Mouse (Mus musculus) spleen, adult 2 months (tissue): ENCODE measurements around the gene Il2rg. TPM values are rescaled to one million over a fixed set of nuclear protein-coding genes. Genes with fewer than 3 reads are reported as not detected.

Experiments
- DNase-seq, 2 experiments: peaks; one replicate each; pipeline versions ENCODE4 v3.0.0 to v3.0.0-alpha.2; 2012 to 2021; ENCODE audit warnings: low spot score in 2 of 2, low read depth in 1 of 2
- H3K27ac ChIP-seq: fragments of 200-500 bp; 2 replicates; pipeline ENCODE4 v1.5.1; 2012; ENCODE audit warnings: low read length, inconsistent platforms; ENCODE audit not compliant: insufficient read depth
- H3K27me3 ChIP-seq: fragments of 200-500 bp; 2 replicates; pipeline ENCODE4 v1.6.1; 2012; ENCODE audit warnings: mild to moderate bottlenecking, moderate library complexity, low read length, inconsistent platforms; ENCODE audit not compliant: control insufficient read depth, insufficient read depth
- H3K36me3 ChIP-seq: fragments of 200-500 bp; 2 replicates; pipeline ENCODE4 v1.6.1; 2012; ENCODE audit warnings: mild to moderate bottlenecking, low read length, inconsistent platforms; ENCODE audit not compliant: control insufficient read depth, insufficient read depth
- H3K4me1 ChIP-seq: fragments of 200-500 bp; 2 replicates; pipeline ENCODE4 v1.6.1; 2011; ENCODE audit warnings: inconsistent platforms; ENCODE audit not compliant: control insufficient read depth, insufficient read depth, insufficient read length
- H3K4me3 ChIP-seq: fragments of 200-500 bp; 2 replicates; pipeline ENCODE4 v1.5.1; 2011; ENCODE audit warnings: mild to moderate bottlenecking, inconsistent platforms; ENCODE audit not compliant: insufficient read depth, insufficient read length; ENCODE audit errors: extremely low read depth
- CTCF ChIP-seq: fragments of 200-500 bp; IDR thresholded peaks from 2 replicates; pipeline ENCODE4 v1.5.1; 2011; ENCODE audit warnings: mild to moderate bottlenecking, inconsistent platforms; ENCODE audit not compliant: insufficient read depth, insufficient read length, insufficient replicate concordance; ENCODE audit errors: extremely low read depth
- POLR2A ChIP-seq: fragments of 200-500 bp; IDR thresholded peaks from 2 replicates; pipeline ENCODE4 v1.6.1; 2011; ENCODE audit warnings: low read depth, low read length, inconsistent platforms
- WGBS: fragments of 180-500 bp; shearing (Covaris S2); methylation state at CpG from one replicate; pipeline ENCODE4 v1.1.7; 2018; 5-methylcytosine and 5-hydroxymethylcytosine counted together
- polyA plus RNA-seq: library from polyadenylated mRNA; depleted of rRNA; stranded (reverse); fragments of >200 nt; gene quantifications from 2 replicates; pipeline ENCODE4 v1.2.3, GENCODE M21; 2012; rRNA removed

Il2rg gene
- polyA plus RNA-seq, 1 experiment: 180 TPM

DNA sequence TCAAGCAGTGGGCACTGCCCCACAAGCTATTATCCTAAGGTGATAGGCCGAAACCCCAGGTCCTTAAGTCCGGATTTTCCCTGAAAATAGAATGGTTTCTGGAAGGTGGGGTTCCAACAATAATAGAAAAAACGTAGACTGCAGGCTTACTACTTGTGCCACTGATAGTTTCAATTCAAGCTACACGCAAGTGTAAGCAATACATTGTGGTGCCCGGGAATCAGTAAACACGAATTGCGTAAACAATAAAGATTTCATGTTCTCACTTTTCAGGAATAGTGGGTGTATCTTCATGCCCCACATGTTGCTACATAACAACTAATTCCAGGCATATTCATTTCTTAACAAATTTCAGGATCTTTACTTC is 45.3 kb downstream of the Il2rg start:
- no peak for DNase-seq
- H3K27me3 ChIP-seq: no peaks in the 10 kb centered on the region
- peak overlapping the region; percentile 51 for H3K4me3 ChIP-seq
- peak overlapping the region; percentile 57 for H3K27ac ChIP-seq
- WGBS: 45% methylated on average over 7 of the region's 7 CpGs
- no peaks in the 10 kb centered on the region for H3K4me1 ChIP-seq
- H3K36me3 ChIP-seq: no peaks in the 10 kb centered on the region
- TF ChIP-seq CTCF: no peak
- no peak for TF ChIP-seq POLR2A

GRCm38 (mm10) chrX:101221834-101222795 is 45.9 kb downstream of the Il2rg start, which contains the start of gene Snx12:
Snx12 (minus strand) TSS chrX:101222563.
- Histone ChIP-seq H3K36me3 (no peaks in the 10 kb centered on the region), H3K27ac (peak within 1 kb of the TSS; percentile 88), H3K4me3 (peak within 1 kb of the TSS; percentile 84), H3K4me1 (no peaks in the 10 kb centered on the region), H3K27me3 (no peaks in the 10 kb centered on the region)
- no peak for TF ChIP-seq CTCF
- peak; percentile 4; the same call in 1 of the 2 replicates for TF ChIP-seq POLR2A
- DNase-seq: peak; percentile 68 to 85
- 29% methylated on average over 55 of the region's 55 CpGs for WGBS

Other genes with a start within 250 kb of the Il2rg start
- gene Tex11, start 208.6 kb downstream of the Il2rg start, polyA plus RNA-seq: not detected in 2 replicates
- 2.1 and 2.6 TPM in 2 replicates for gene Slc7a3, start 182.2 kb downstream of the Il2rg start, polyA plus RNA-seq
- gene Snx12, start 45.7 kb downstream of the Il2rg start, polyA plus RNA-seq: 7.7 and 11.9 TPM in 2 replicates
- gene Foxo4, start 13.7 kb downstream of the Il2rg start, polyA plus RNA-seq: 28.9 and 29.1 TPM in 2 replicates
- 0.65 and 0.99 TPM in 2 replicates for gene Gm614, start 4.3 kb downstream of the Il2rg start, polyA plus RNA-seq
- gene Gm20489, start 768 bp upstream of the Il2rg start, polyA plus RNA-seq: not detected in 2 replicates
- 236 and 243 TPM in 2 replicates for gene Med12, start 5.8 kb upstream of the Il2rg start, polyA plus RNA-seq
- gene Nlgn3, start 30.9 kb upstream of the Il2rg start, polyA plus RNA-seq: 0.14 and 0.21 TPM in 2 replicates
- gene Gjb1, start 108.1 kb upstream of the Il2rg start, polyA plus RNA-seq: 2.8 and 4.2 TPM in 2 replicates
- gene Zmym3, start 152.6 kb upstream of the Il2rg start, polyA plus RNA-seq: 15.9 and 16.3 TPM in 2 replicates
- 66.2 and 66.3 TPM in 2 replicates for gene Nono, start 161.1 kb upstream of the Il2rg start, polyA plus RNA-seq
- gene Itgb1bp2, start 180.8 kb upstream of the Il2rg start, polyA plus RNA-seq: 0.14 and 0.54 TPM in 2 replicates